Comparison of ENCODE assay signal across 8 mouse cellular contexts in the genomic region with DNA sequence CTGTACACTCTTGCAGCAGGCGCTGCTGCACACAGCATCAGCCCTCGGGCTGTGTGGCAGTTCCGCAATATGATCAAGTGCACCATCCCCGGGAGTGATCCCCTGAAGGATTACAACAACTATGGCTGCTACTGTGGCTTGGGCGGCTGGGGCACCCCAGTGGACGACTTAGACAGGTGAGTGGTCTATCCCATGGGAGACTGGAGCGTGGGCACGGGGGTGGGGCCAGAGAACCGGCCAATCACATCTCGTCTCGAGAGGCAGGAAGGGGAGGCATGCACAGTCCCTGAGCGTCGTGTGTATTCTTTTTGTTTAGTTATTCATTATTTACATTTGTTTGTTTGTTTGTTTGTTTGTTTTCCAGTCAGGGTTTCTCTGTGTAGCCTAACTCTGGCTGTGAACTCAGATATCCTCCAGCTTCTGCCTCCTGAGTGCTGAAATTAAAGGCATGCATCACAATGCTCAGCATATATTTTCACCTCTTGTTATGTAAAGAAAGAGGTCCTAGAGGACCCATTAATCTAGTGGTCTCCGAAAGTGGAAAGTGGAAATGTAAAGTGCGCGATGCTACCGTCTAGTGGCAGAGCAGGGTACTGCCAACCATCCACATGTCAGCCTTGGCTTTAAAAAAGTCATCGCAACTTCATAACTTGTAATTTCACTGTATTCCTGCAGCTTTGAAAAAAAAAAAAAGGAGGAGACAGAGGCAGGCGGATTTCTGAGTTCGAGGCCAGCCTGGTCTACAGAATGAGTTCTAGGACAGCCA. TPM values are rescaled to one million over a fixed set of nuclear protein-coding genes. Genes with fewer than 3 reads are reported as not detected.
A peak's percentile ranks its signal among the peaks of the same experiment; 100 is the strongest.
DNase-seq lines count a peak whose midpoint lies in the region; ATAC-seq lines count a peak whose summit lies in the region.

No protein-coding gene starts in this region.

- peak; percentile 48 for DNase-seq in gastrocnemius, postnatal 10 days
- no peak for DNase-seq in gastrocnemius, adult 8-10 months (ENCODE audit: low spot score in 2 of 2)
- peak; percentile 72 for DNase-seq in 416B (ENCODE audit: low read depth)
- DNase-seq in T-cell, adult 2 months (ENCODE audit: low spot score) = peak; percentile 60
- DNase-seq in forelimb bud, embryonic 11.5 days (ENCODE audit: low read depth, low spot score) = peak; percentile 64
- peak; percentile 40 to 83 for DNase-seq in kidney, postnatal 36 days
- DNase-seq in yolk sac, embryonic 10.5 days (ENCODE audit: low spot score) = no peak

- ATAC-seq in megakaryocyte progenitor cell, adult 5-6 weeks (replicated peaks; ENCODE audit: poor library complexity) = peak; percentile 81

RNA-seq across cellular contexts. Expression of a gene that starts 4.9 kb away (rescaled TPM):
- not detected for total RNA-seq in gastrocnemius, postnatal 10 days (2021)
- total RNA-seq in gastrocnemius, adult 8-10 months (2022) = not detected
- total RNA-seq in megakaryocyte progenitor cell, adult 5-6 weeks (2015) = not detected in 2 replicates
- total RNA-seq in megakaryocyte progenitor cell, adult 5-6 weeks (2017) = not detected in 2 replicates

RNA-seq across cellular contexts. Expression of a gene that starts 13.6 kb away (rescaled TPM):
- 10 to 100 TPM; 12.7 to 16.6 TPM for total RNA-seq in gastrocnemius, postnatal 10 days (2021)
- 10 to 100 TPM in 1 of 4 experiments, 1 to 10 TPM in 3; 7.2 to 13.5 (median 9.4) TPM for total RNA-seq in gastrocnemius, adult 8-10 months (2022)
- 9.8 and 12.3 TPM in 2 replicates for total RNA-seq in megakaryocyte progenitor cell, adult 5-6 weeks (2015)
- total RNA-seq in megakaryocyte progenitor cell, adult 5-6 weeks (2017) = 2.8 and 4.6 TPM in 2 replicates

RNA-seq across cellular contexts. Expression of a gene that starts 35.5 kb away (rescaled TPM):
- total RNA-seq in gastrocnemius, postnatal 10 days (2021) = 100 to 1,000 TPM; 107 to 130 TPM
- 10 to 100 TPM; 76.0 to 89.9 (median 78.1) TPM for total RNA-seq in gastrocnemius, adult 8-10 months (2022)
- 40.4 and 52.8 TPM in 2 replicates for total RNA-seq in megakaryocyte progenitor cell, adult 5-6 weeks (2015)
- 69.6 and 73.0 TPM in 2 replicates for total RNA-seq in megakaryocyte progenitor cell, adult 5-6 weeks (2017)

RNA-seq across cellular contexts. Expression of a gene that starts 41.5 kb away (rescaled TPM):
- 1 to 10 TPM; 2.6 to 6.1 TPM for total RNA-seq in gastrocnemius, postnatal 10 days (2021)
- under 1 TPM in 2 of 4 experiments, not detected in 2; 0.19 to 0.27 TPM for total RNA-seq in gastrocnemius, adult 8-10 months (2022)
- total RNA-seq in megakaryocyte progenitor cell, adult 5-6 weeks (2015) = not detected in 2 replicates
- total RNA-seq in megakaryocyte progenitor cell, adult 5-6 weeks (2017) = not detected in 2 replicates

Comparison
In these comparisons a context has a peak if more than half of its experiments do, and no peak if none do; other contexts are left out.
1. DNase-seq: peak in gastrocnemius, postnatal 10 days (single experiment), 416B (single experiment), T-cell, adult 2 months (single experiment), forelimb bud, embryonic 11.5 days (single experiment) and kidney, postnatal 36 days (2 of 2); none in gastrocnemius, adult 8-10 months (0 of 2) and yolk sac, embryonic 10.5 days (single experiment).